Mouse (Mus musculus): ENCODE results near the gene Tcstv3.
"Not testable (repeated sequence)": the region's sequence is repeated elsewhere in the genome, so short reads cannot be mapped to it uniquely, and the experiment has no call there.

The Tcstv3 gene

DNA sequence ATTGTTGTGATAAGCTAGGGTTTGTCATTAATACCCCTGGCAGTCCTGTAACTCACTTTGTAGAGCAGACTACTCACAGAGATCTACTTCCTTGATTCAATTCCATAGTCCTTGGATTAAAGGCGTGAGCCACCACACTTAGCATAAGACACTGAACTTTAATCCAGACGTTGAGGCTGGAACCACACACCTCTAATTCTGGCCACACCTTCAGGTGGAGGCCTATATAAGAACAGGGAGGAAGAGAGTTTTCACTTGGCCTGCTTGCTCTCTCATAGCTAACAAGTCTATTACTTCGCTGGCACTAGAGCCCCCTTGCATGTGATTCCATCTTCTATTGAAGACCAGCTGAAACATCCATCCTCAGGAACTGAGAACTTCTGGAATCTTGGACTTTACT is at the start of gene Tcstv3:
Tcstv3 (plus strand) TSS at position 301 of the 400 bp plus-strand sequence.
- H3K27me3 ChIP-seq (ENCODE audit: control insufficient read depth, insufficient read depth, low read length, poor library complexity, severe bottlenecking); DNase-seq (ENCODE audit: low read depth, low spot score); H3K36me3 ChIP-seq (ENCODE audit: control insufficient read depth, insufficient read depth, low read length, poor library complexity, severe bottlenecking): not testable (repeated sequence)

DNA sequence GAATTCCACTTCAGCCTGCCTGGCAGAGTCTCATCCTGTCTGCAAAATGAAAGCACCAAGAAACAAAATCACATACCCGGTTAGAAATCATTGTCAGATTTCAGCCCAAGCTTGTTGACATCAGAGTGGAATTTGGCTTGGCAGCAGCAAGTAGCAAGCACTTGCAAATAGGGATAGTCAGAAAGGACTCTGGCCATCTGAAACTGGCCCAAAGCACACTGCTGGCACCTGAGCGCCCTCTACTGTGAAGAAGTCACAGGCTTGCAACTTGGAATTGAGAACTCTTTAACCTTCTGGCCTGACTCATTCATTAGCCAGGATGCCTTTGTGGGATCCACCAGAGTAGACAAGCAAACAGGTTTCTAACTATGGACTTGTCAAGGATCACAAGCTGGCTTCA is 38.8 kb upstream of the Tcstv3 start:
- DNase-seq (ENCODE audit: low read depth, low spot score); H3K36me3 ChIP-seq (ENCODE audit: control insufficient read depth, insufficient read depth, low read length, poor library complexity, severe bottlenecking); H3K27me3 ChIP-seq (ENCODE audit: control insufficient read depth, insufficient read depth, low read length, poor library complexity, severe bottlenecking): not testable (repeated sequence)

DNA sequence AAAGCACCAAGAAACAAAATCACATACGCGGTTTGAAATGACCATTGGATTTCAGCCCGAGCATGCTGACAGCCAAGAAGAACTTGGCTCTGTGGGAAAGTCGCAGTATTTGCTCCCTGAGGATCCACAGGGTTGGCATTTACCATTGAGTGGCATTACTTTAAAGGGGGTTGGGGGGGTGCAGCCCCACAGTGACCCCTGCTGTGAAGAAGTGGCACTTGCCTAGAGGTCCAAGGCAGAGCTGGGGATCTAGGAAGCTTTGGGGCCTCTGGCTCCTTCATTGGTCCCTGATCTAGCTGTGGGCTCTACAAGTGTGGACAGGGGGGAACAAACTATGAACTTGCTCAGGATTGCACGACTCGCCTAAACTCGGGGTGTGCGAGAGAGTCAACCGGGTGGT is 37.9 kb upstream of the Tcstv3 start:
- H3K36me3 ChIP-seq (ENCODE audit: control insufficient read depth, insufficient read depth, low read length, poor library complexity, severe bottlenecking) = no peaks in the 10 kb centered on the region
- no peak for DNase-seq (ENCODE audit: low read depth, low spot score)
- no peaks in the 10 kb centered on the region for H3K27me3 ChIP-seq (ENCODE audit: control insufficient read depth, insufficient read depth, low read length, poor library complexity, severe bottlenecking)

DNA sequence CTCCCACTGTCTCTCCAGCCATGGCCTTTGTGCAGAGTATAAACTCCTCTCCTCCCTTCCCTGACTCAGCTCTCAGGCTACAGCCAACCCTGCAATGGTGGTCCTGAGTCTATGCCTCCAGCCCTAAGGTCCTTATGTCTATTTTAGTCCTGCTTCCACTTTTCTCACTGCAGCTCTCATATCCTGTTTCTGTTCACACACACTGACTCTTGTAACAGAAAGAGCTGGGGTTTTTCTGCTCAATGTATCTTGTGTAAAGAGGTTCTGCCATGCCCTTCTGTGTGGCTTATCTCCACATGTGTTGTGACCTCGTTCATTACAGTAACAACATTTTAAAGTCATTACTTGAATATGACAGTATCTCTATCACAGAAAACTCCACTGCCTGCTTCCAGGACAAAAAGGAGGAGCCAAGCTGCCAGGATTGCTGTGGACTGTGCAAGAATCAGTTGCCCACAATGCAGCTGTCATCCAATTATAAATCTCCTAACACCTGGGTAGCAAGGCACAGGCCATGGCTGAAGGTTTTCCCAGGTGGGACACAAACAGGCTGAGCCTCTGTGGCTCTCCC is 17.3 kb upstream of the Tcstv3 start:
- peak; percentile 36 for DNase-seq (ENCODE audit: low read depth, low spot score)
- H3K27me3 ChIP-seq (ENCODE audit: control insufficient read depth, insufficient read depth, low read length, poor library complexity, severe bottlenecking) = no peaks in the 10 kb centered on the region

DNA sequence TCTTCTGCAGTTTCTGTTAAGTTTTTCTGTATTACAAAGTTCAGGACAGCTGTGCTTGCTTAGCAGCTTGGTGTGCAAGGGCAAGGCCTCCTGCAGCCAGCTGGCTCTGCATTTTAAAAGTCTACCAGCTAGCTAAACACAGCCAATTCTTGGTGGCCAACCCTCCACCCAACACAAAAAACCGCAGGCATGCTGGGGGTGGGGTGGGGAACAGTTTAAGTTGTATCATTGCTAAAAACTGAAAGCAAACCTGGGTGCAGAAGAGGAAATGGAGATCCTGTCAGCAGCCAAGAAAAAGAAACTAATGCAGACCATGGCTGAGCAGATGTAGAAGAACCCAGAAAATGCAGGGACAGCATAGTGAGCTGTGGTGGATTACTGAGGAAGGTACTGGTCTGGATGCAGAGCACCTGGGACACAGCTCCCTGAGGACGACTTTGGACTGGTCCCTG is 16.7 kb upstream of the Tcstv3 start, which contains the start of gene BC147527:
BC147527 (plus strand) TSS at position 402 of the 452 bp plus-strand sequence.
- peak; percentile 56 for DNase-seq (ENCODE audit: low read depth, low spot score)
- H3K27me3 ChIP-seq (ENCODE audit: control insufficient read depth, insufficient read depth, low read length, poor library complexity, severe bottlenecking) = no peaks in the 10 kb centered on the region

More for the DNA sequence above, 17.3 kb upstream of the Tcstv3 start:
- H3K36me3 ChIP-seq (ENCODE audit: control insufficient read depth, insufficient read depth, low read length, poor library complexity, severe bottlenecking) = no peaks in the 10 kb centered on the region

DNA sequence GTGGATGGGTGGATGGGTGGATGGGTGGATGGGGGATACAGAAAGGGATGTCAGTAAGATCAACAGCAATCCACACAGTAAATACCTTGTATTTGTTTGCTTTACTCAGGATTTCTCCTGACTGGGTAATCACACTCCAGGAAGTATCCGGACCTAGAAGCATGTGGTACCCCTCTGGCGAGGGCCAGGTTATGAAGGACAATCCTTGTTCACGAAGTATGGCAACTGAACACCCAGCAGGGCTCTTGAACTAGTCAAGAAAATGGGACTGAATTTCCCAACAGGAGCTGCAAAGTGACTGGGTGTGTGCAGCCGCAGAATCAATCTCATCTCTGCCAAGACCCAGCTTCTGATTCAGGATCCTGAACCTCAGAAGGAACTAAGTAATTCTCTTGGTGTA is 15.8 kb upstream of the Tcstv3 start:
- Histone ChIP-seq H3K27me3 (ENCODE audit: control insufficient read depth, insufficient read depth, low read length, poor library complexity, severe bottlenecking) (no peaks in the 10 kb centered on the region), H3K36me3 (ENCODE audit: control insufficient read depth, insufficient read depth, low read length, poor library complexity, severe bottlenecking) (no peaks in the 10 kb centered on the region)
- no peak for DNase-seq (ENCODE audit: low read depth, low spot score)

More for the DNA sequence above, 16.7 kb upstream of the Tcstv3 start, which contains the start of gene BC147527:
- H3K36me3 ChIP-seq (ENCODE audit: control insufficient read depth, insufficient read depth, low read length, poor library complexity, severe bottlenecking) = no peaks in the 10 kb centered on the region

DNA sequence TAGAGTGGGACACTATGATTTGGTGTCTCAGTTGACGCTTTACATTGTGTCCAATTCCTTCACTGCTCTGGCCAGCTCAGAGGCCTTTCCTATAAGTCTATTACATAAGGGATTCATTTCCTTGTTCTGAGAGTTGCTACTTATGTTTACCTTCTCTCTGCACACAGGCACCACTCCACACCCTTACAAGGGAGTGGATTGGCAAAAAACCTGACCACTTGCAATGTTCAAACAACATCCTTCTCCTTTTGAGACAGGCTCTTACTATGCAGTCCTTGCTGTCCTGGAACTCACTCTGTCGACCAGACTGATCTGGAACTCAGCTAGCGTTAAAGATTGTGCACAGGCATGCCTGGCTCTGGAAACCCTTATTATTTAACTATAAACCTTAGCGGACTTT is 5.9 kb upstream of the Tcstv3 start:
- DNase-seq (ENCODE audit: low read depth, low spot score) = no peak
- H3K27me3 ChIP-seq (ENCODE audit: control insufficient read depth, insufficient read depth, low read length, poor library complexity, severe bottlenecking) = no peaks in the 10 kb centered on the region

DNA sequence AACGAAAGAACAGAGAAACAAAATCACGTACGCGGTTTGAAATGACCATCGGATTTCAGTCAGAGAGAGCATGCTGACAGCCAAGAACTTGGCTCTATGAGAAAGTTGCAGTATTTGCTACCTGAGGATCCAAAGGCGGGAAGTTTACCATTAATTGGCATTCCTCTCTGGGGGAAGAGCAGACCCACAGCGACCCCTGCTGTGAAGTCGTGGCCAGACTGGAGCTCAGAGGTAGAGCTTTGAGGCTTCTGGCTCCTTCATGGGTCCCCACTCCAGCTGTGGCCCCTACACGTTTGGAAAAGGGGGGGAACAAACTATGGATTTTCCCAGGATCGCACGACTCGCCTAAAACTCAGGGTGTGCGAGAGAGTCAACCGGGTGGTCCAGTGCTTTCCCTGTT is 3.1 kb upstream of the Tcstv3 start:
- no peaks in the 10 kb centered on the region for H3K36me3 ChIP-seq (ENCODE audit: control insufficient read depth, insufficient read depth, low read length, poor library complexity, severe bottlenecking)
- H3K27me3 ChIP-seq (ENCODE audit: control insufficient read depth, insufficient read depth, low read length, poor library complexity, severe bottlenecking) = no peaks in the 10 kb centered on the region
- DNase-seq (ENCODE audit: low read depth, low spot score) = peak; percentile 72

More for the DNA sequence above, 5.9 kb upstream of the Tcstv3 start:
- H3K36me3 ChIP-seq (ENCODE audit: control insufficient read depth, insufficient read depth, low read length, poor library complexity, severe bottlenecking) = no peaks in the 10 kb centered on the region

DNA sequence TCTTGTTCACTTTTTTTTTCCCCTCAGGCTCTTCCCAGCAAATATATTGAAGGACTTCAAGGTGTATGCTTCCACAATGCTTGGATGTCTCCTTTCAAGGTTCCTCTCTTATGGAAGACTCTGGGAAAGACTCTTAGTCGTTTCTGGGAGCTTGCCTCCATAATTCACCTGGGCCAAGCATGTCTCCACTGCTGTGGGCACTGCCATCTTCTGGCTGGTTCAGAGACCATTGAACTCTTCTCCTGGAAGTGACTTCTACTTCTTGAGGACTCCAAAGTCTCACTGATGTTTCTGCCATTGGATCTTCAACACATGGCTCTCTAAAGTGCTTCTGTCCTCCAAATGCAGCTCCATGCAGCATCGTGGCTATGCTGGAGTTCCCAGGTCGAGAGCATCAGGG is 3.5 kb downstream of the Tcstv3 start:
- no peaks in the 10 kb centered on the region for H3K36me3 ChIP-seq (ENCODE audit: control insufficient read depth, insufficient read depth, low read length, poor library complexity, severe bottlenecking)
- no peaks in the 10 kb centered on the region for H3K27me3 ChIP-seq (ENCODE audit: control insufficient read depth, insufficient read depth, low read length, poor library complexity, severe bottlenecking)
- DNase-seq (ENCODE audit: low read depth, low spot score) = no peak

DNA sequence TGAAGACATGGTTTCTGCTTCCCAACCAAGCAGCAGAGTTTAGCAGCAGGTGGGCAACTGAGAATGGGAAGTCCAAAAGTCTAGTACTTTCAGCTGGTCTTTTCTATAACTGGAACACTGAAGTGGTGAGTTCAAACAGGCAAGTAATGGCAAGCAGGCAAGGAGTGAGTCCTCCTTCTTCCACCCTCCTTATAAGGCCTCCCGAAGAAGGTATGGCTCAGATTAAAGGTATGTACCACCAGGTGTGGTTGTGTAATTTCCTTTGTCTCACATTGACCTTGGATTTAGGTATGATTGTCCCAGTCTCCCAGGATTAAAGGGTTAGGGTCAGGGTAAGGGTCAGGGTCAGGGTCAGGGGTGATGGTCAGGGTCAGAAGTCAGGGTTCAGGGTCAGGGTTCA is 4.0 kb downstream of the Tcstv3 start:
- no peak for DNase-seq (ENCODE audit: low read depth, low spot score)
- no peaks in the 10 kb centered on the region for H3K27me3 ChIP-seq (ENCODE audit: control insufficient read depth, insufficient read depth, low read length, poor library complexity, severe bottlenecking)

More for the DNA sequence above, 4.0 kb downstream of the Tcstv3 start:
- H3K36me3 ChIP-seq (ENCODE audit: control insufficient read depth, insufficient read depth, low read length, poor library complexity, severe bottlenecking) = no peaks in the 10 kb centered on the region

All from splenic B cell, adult 2 months (primary cell).